ENCODE assay signal across 17 mouse cellular contexts in genomic region chr3:120477934-120478333, GRCm38 (mm10).
"Had no signal": no experiment of that assay in that cellular context is flagged by ENCODE, and none has a peak within 500 bp of the region (broad histone marks: within the 10 kb centered on the region; RNA-seq: fewer than 3 reads in every experiment).

No protein-coding gene starts in this region.

- H3K9me3 ChIP-seq: midbrain, embryonic 10.5 days; midbrain, embryonic 12.5 days had no signal

- H3K4me3 ChIP-seq: midbrain, embryonic 10.5 days; midbrain, embryonic 12.5 days; myocyte had no signal

- H3K27ac ChIP-seq: midbrain, embryonic 10.5 days; midbrain, embryonic 12.5 days had no signal

- DNase-seq: lung, adult 18-20 months; lung, postnatal 10 days; lung, postnatal 4 days; midbrain, embryonic 14.5 days; retina, postnatal 1 day; right cerebral cortex, adult 18-20 months; right cerebral cortex, postnatal 25 days; right cerebral cortex, postnatal 4 days; spleen, adult 18-20 months; thymus, adult 18-20 months; thymus, postnatal 14 days; thymus, postnatal 36 days had no signal

- H3K27me3 ChIP-seq: midbrain, embryonic 12.5 days had no signal

- ATAC-seq: midbrain, embryonic 16.5 days had no signal

- H3K9ac ChIP-seq: lung, embryonic 14.5 days; midbrain, embryonic 12.5 days had no signal

- H3K36me3 ChIP-seq: midbrain, embryonic 10.5 days; midbrain, embryonic 12.5 days had no signal

- H3K4me2 ChIP-seq: lung, embryonic 14.5 days; midbrain, embryonic 12.5 days had no signal
